Mouse (Mus musculus) mammary gland, adult 2 months (tissue): ENCODE data around the gene Gm49387. TPM values are rescaled to one million over a fixed set of nuclear protein-coding genes. Genes with fewer than 3 reads are reported as not detected.

Experiments used
- polyA plus RNA-seq: library from polyadenylated mRNA; depleted of rRNA; stranded (reverse); fragments of >200 nt; gene quantifications from 2 replicates; pipeline ENCODE4 v1.2.3, GENCODE M21; 2012; ENCODE audit warnings: low replicate concordance; rRNA removed

The Gm49387 gene
- not detected in 2 replicates for polyA plus RNA-seq

GRCm38 (mm10) chr14:31640346-31640889, at the start of gene Gm49387:
Gene Gm49387 (minus strand): TSS chr14:31640878.

GRCm38 (mm10) chr14:31640890-31641505, 320 bp upstream of the Gm49387 start, which contains the start of the genes Btd and Hacl1:
Gene Btd (plus strand): TSS chr14:31641028.
Gene Hacl1 (minus strand): TSS chr14:31641286.

DNA sequence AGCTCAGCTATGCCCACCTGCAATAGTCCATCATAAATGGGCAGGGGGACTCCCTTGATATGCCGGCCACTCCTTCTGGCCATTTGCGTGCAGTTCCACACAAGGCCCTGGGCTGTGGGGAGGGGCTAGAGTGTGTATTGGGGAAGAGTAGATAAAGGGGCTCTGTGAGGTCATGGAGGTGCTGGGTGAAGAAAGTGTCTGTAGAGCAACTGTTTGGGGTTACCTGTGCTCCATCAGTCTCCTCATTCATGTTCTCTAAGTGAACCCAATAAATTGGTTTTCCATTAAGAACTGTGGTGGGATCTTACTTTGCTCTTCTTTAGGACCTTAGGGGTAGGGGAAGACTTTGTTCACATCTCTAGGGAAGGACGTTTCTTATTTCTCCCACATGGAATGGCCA, 49.4 kb downstream of the Gm49387 start, which contains the start of gene Colq:
Gene Colq (minus strand): TSS at position 101 of the 400 bp plus-strand sequence.

Other genes with a start within 250 kb of the Gm49387 start
- 24.8 and 25.5 TPM in 2 replicates for gene Sh3bp5, start 204.8 kb downstream of the Gm49387 start, polyA plus RNA-seq
- 20.5 and 47.8 TPM in 2 replicates for gene Eaf1, start 146.5 kb downstream of the Gm49387 start, polyA plus RNA-seq
- gene Mettl6, start 145.8 kb downstream of the Gm49387 start, polyA plus RNA-seq: 6.3 and 11.0 TPM in 2 replicates
- 6.4 and 7.5 TPM in 2 replicates for gene Colq, start 49.5 kb downstream of the Gm49387 start, polyA plus RNA-seq
- gene Btd, start 150 bp upstream of the Gm49387 start, polyA plus RNA-seq: 47.2 and 75.6 TPM in 2 replicates
- gene Hacl1, start 408 bp upstream of the Gm49387 start, polyA plus RNA-seq: 15.6 and 39.5 TPM in 2 replicates
- gene Ankrd28, start 189.8 kb upstream of the Gm49387 start, polyA plus RNA-seq: 2.4 and 10.2 TPM in 2 replicates